Mouse (Mus musculus): ENCODE measurements around the gene Limch1. TPM values are rescaled to one million over a fixed set of nuclear protein-coding genes. Genes with fewer than 3 reads are reported as not detected.

The Limch1 gene
- polyA plus RNA-seq, 1 experiment from 2014 or later, result 58.6 TPM

- Histone ChIP-seq H3K4me3 (replicated peaks; ENCODE audit: low read length) (no peak overlapping the region), H3K4me1 (replicated peaks; ENCODE audit: control insufficient read depth, insufficient read depth, low read length) (no peaks in the 10 kb centered on the region), H3K36me3 (replicated peaks; ENCODE audit: control insufficient read depth, insufficient read depth) (no peaks in the 10 kb centered on the region), H3K9me3 (ENCODE audit: control insufficient read depth, low read length) (peaks cover 16% of the 10 kb centered on the region), H3K4me2 (replicated peaks) (no peak overlapping the region), H3K27ac (no peak overlapping the region), H3K9ac (no peak overlapping the region), H3K27me3 (ENCODE audit: control insufficient read depth, insufficient read depth, low read length) (no peaks in the 10 kb centered on the region)
- DNase-seq (ENCODE audit: low spot score), result no peak
- WGBS, result 98% methylated on average over 5 of the region's 5 CpGs
- ATAC-seq (ENCODE audit: low FRiP score), result no peak
Measured at GRCm38 (mm10) chr5:66888061-66888460, 142.4 kb downstream of the Limch1 start.

GRCm38 (mm10) chr5:66889337-66889736 is 143.7 kb downstream of the Limch1 start:
- Histone ChIP-seq H3K9ac (no peak overlapping the region), H3K9me3 (ENCODE audit: control insufficient read depth, low read length) (peaks cover 16% of the 10 kb centered on the region), H3K4me1 (replicated peaks; ENCODE audit: control insufficient read depth, insufficient read depth, low read length) (no peaks in the 10 kb centered on the region), H3K36me3 (replicated peaks; ENCODE audit: control insufficient read depth, insufficient read depth) (no peaks in the 10 kb centered on the region), H3K27ac (peak overlapping the region; percentile 6), H3K4me3 (replicated peaks; ENCODE audit: low read length) (no peak overlapping the region), H3K27me3 (ENCODE audit: control insufficient read depth, insufficient read depth, low read length) (no peaks in the 10 kb centered on the region), H3K4me2 (replicated peaks) (no peak overlapping the region)
- ATAC-seq (ENCODE audit: low FRiP score) (peak; percentile 84; the same call in 1 of the 2 replicates), DNase-seq (ENCODE audit: low spot score) (peak; percentile 63)
- 48% methylated on average over 11 of the region's 11 CpGs for whole genome bisulfite sequencing

- Histone ChIP-seq H3K9me3 (ENCODE audit: control insufficient read depth, low read length) (no peaks in the 10 kb centered on the region), H3K9ac (no peak overlapping the region), H3K27ac (no peak overlapping the region), H3K27me3 (ENCODE audit: control insufficient read depth, insufficient read depth, low read length) (no peaks in the 10 kb centered on the region), H3K4me3 (replicated peaks; ENCODE audit: low read length) (no peak overlapping the region), H3K36me3 (replicated peaks; ENCODE audit: control insufficient read depth, insufficient read depth) (no peaks in the 10 kb centered on the region), H3K4me2 (replicated peaks) (no peak overlapping the region), H3K4me1 (replicated peaks; ENCODE audit: control insufficient read depth, insufficient read depth, low read length) (no peaks in the 10 kb centered on the region)
- ATAC-seq (ENCODE audit: low FRiP score) (no peak), DNase-seq (ENCODE audit: low spot score) (no peak)
- 81% methylated on average over 9 of the region's 9 CpGs for WGBS
Measured at GRCm38 (mm10) chr5:66895440-66896120, 150.0 kb downstream of the Limch1 start.

GRCm38 (mm10) chr5:66897584-66897983 is 152.0 kb downstream of the Limch1 start:
- DNase-seq (ENCODE audit: low spot score) (no peak), ATAC-seq (ENCODE audit: low FRiP score) (no peak)
- H3K9ac ChIP-seq, result no peak overlapping the region
- no peak overlapping the region for H3K4me2 ChIP-seq (replicated peaks)
- no peaks in the 10 kb centered on the region for H3K27me3 ChIP-seq (ENCODE audit: control insufficient read depth, insufficient read depth, low read length)
- 85% methylated on average over 5 of the region's 5 CpGs for WGBS
- no peak overlapping the region for H3K4me3 ChIP-seq (replicated peaks; ENCODE audit: low read length)
- no peaks in the 10 kb centered on the region for H3K9me3 ChIP-seq (ENCODE audit: control insufficient read depth, low read length)
- no peaks in the 10 kb centered on the region for H3K36me3 ChIP-seq (replicated peaks; ENCODE audit: control insufficient read depth, insufficient read depth)
- no peak overlapping the region for H3K27ac ChIP-seq
- H3K4me1 ChIP-seq (replicated peaks; ENCODE audit: control insufficient read depth, insufficient read depth, low read length), result no peaks in the 10 kb centered on the region

GRCm38 (mm10) chr5:66898252-66898651 is 152.6 kb downstream of the Limch1 start:
- ATAC-seq (ENCODE audit: low FRiP score) (no peak), DNase-seq (ENCODE audit: low spot score) (no peak)
- no peak overlapping the region for H3K4me2 ChIP-seq (replicated peaks)
- H3K36me3 ChIP-seq (replicated peaks; ENCODE audit: control insufficient read depth, insufficient read depth), result no peaks in the 10 kb centered on the region
- no peaks in the 10 kb centered on the region for H3K27me3 ChIP-seq (ENCODE audit: control insufficient read depth, insufficient read depth, low read length)
- H3K4me3 ChIP-seq (replicated peaks; ENCODE audit: low read length), result no peak overlapping the region
- no peaks in the 10 kb centered on the region for H3K9me3 ChIP-seq (ENCODE audit: control insufficient read depth, low read length)
- H3K27ac ChIP-seq, result 0 out of 2 replicates have a peak overlapping the region, but pooled peaks have one; percentile 5
- no peaks in the 10 kb centered on the region for H3K4me1 ChIP-seq (replicated peaks; ENCODE audit: control insufficient read depth, insufficient read depth, low read length)
- 73% methylated on average over 1 of the region's 1 CpGs for whole genome bisulfite sequencing
- H3K9ac ChIP-seq, result no peak overlapping the region

- no peaks in the 10 kb centered on the region for H3K27me3 ChIP-seq (ENCODE audit: control insufficient read depth, insufficient read depth, low read length)
- H3K27ac ChIP-seq, result 0 out of 2 replicates have a peak overlapping the region, but pooled peaks have one; percentile 5
- H3K9ac ChIP-seq, result no peak overlapping the region
- H3K4me2 ChIP-seq (replicated peaks), result no peak overlapping the region
- H3K36me3 ChIP-seq (replicated peaks; ENCODE audit: control insufficient read depth, insufficient read depth), result no peaks in the 10 kb centered on the region
- DNase-seq (ENCODE audit: low spot score) (no peak), ATAC-seq (ENCODE audit: low FRiP score) (no peak)
- WGBS, result 85% methylated on average over 9 of the region's 9 CpGs
- H3K4me3 ChIP-seq (replicated peaks; ENCODE audit: low read length), result no peak overlapping the region
- H3K4me1 ChIP-seq (replicated peaks; ENCODE audit: control insufficient read depth, insufficient read depth, low read length), result no peaks in the 10 kb centered on the region
- no peaks in the 10 kb centered on the region for H3K9me3 ChIP-seq (ENCODE audit: control insufficient read depth, low read length)
Measured at GRCm38 (mm10) chr5:66898811-66899430, 153.3 kb downstream of the Limch1 start.

- Histone ChIP-seq H3K4me2 (replicated peaks) (no peak overlapping the region), H3K9me3 (ENCODE audit: control insufficient read depth, low read length) (no peaks in the 10 kb centered on the region), H3K36me3 (replicated peaks; ENCODE audit: control insufficient read depth, insufficient read depth) (no peaks in the 10 kb centered on the region), H3K9ac (no peak overlapping the region), H3K4me1 (replicated peaks; ENCODE audit: control insufficient read depth, insufficient read depth, low read length) (no peaks in the 10 kb centered on the region), H3K27ac (no peak overlapping the region), H3K27me3 (ENCODE audit: control insufficient read depth, insufficient read depth, low read length) (no peaks in the 10 kb centered on the region), H3K4me3 (replicated peaks; ENCODE audit: low read length) (no peak overlapping the region)
- 96% methylated on average over 4 of the region's 4 CpGs for WGBS
- ATAC-seq (ENCODE audit: low FRiP score) (no peak), DNase-seq (ENCODE audit: low spot score) (no peak)
Measured at GRCm38 (mm10) chr5:66901116-66901515, 155.5 kb downstream of the Limch1 start.

GRCm38 (mm10) chr5:66904835-66905234 is 159.2 kb downstream of the Limch1 start:
- no peaks in the 10 kb centered on the region for H3K4me1 ChIP-seq (replicated peaks; ENCODE audit: control insufficient read depth, insufficient read depth, low read length)
- H3K27ac ChIP-seq, result no peak overlapping the region
- WGBS, result 73% methylated on average over 6 of the region's 6 CpGs
- no peak overlapping the region for H3K9ac ChIP-seq
- H3K9me3 ChIP-seq (ENCODE audit: control insufficient read depth, low read length), result no peaks in the 10 kb centered on the region
- H3K27me3 ChIP-seq (ENCODE audit: control insufficient read depth, insufficient read depth, low read length), result no peaks in the 10 kb centered on the region
- ATAC-seq (ENCODE audit: low FRiP score), result no peak
- no peak overlapping the region for H3K4me2 ChIP-seq (replicated peaks)
- DNase-seq (ENCODE audit: low spot score), result no peak
- no peaks in the 10 kb centered on the region for H3K36me3 ChIP-seq (replicated peaks; ENCODE audit: control insufficient read depth, insufficient read depth)
- no peak overlapping the region for H3K4me3 ChIP-seq (replicated peaks; ENCODE audit: low read length)

GRCm38 (mm10) chr5:66908883-66909282 is 163.3 kb downstream of the Limch1 start:
- no peak for ATAC-seq (ENCODE audit: low FRiP score)
- Histone ChIP-seq H3K9ac (no peak overlapping the region), H3K27me3 (ENCODE audit: control insufficient read depth, insufficient read depth, low read length) (no peaks in the 10 kb centered on the region), H3K27ac (no peak overlapping the region), H3K9me3 (ENCODE audit: control insufficient read depth, low read length) (no peaks in the 10 kb centered on the region), H3K4me1 (replicated peaks; ENCODE audit: control insufficient read depth, insufficient read depth, low read length) (no peaks in the 10 kb centered on the region), H3K4me3 (replicated peaks; ENCODE audit: low read length) (no peak overlapping the region), H3K4me2 (replicated peaks) (no peak overlapping the region), H3K36me3 (replicated peaks; ENCODE audit: control insufficient read depth, insufficient read depth) (no peaks in the 10 kb centered on the region)
- DNase-seq (ENCODE audit: low spot score), result no peak
- WGBS, result 79% methylated on average over 9 of the region's 9 CpGs
